Mouse (Mus musculus): ENCODE measurements around the gene Prr30. TPM values are rescaled to one million over a fixed set of nuclear protein-coding genes. Genes with fewer than 3 reads are reported as not detected.
"Not testable (repeated sequence)": the region's sequence is repeated elsewhere in the genome, so short reads cannot be mapped to it uniquely, and the experiment has no call there.

Gene Prr30
- not detected in 2 replicates for polyA plus RNA-seq (2012; rRNA removed)

- Histone ChIP-seq H3K27me3 (ENCODE audit: control insufficient read depth, insufficient read depth, low read length) (no peaks in the 10 kb centered on the region), H3K4me1 (ENCODE audit: control insufficient read depth, insufficient read depth, insufficient read length, low read length) (no peaks in the 10 kb centered on the region), H3K27ac (ENCODE audit: insufficient read depth, low read depth, low read length) (no peak within 1 kb of the TSS), H3K36me3 (ENCODE audit: control insufficient read depth, insufficient read depth, low read length) (no peaks in the 10 kb centered on the region), H3K4me3 (ENCODE audit: low read depth, low read length) (no peak within 1 kb of the TSS)
- TF ChIP-seq CTCF (IDR thresholded peaks at IDR 0.05; ENCODE audit: extremely low read depth, insufficient read length, insufficient replicate concordance, low read depth, low read length), result no peak
- TF ChIP-seq POLR2A (IDR thresholded peaks at IDR 0.05; ENCODE audit: low read depth, low read length), result no peak
- WGBS, result 75% methylated on average over 4 of the region's 4 CpGs
Observed at GRCm38 (mm10) chr14:101200230-101200629, at the start of gene Prr30. Gene Prr30 (minus strand): TSS chr14:101200330.

DNA sequence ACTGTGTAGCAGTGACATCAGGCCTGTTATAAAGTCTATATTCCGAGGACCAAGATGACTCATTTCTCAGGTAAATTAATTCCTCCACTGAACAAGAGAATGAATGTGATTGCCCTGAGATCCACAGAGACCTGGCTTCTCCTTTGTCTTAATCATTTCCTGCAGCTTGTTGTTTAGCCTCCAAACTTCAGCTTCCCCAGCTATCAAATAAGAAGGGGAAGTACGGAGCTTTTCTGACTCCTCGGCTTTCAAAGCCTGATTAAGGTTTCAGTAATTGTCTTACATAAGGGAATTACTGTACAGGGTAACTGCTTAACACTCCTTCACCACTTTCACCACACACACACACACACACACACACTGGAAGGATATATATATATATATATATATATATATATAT is 46.7 kb upstream of the Prr30 start:
- H3K27me3 ChIP-seq (ENCODE audit: control insufficient read depth, insufficient read depth, low read length), result no peaks in the 10 kb centered on the region; the same call in 1 of the 2 replicates
- H3K4me3 ChIP-seq (ENCODE audit: low read depth, low read length), result no peak overlapping the region
- H3K27ac ChIP-seq (ENCODE audit: insufficient read depth, low read depth, low read length), result no peak overlapping the region
- no peak for TF ChIP-seq POLR2A (IDR thresholded peaks at IDR 0.05; ENCODE audit: low read depth, low read length)
- TF ChIP-seq CTCF (IDR thresholded peaks at IDR 0.05; ENCODE audit: extremely low read depth, insufficient read length, insufficient replicate concordance, low read depth, low read length), result no peak
- no peaks in the 10 kb centered on the region for H3K36me3 ChIP-seq (ENCODE audit: control insufficient read depth, insufficient read depth, low read length)
- H3K4me1 ChIP-seq (ENCODE audit: control insufficient read depth, insufficient read depth, insufficient read length, low read length), result no peaks in the 10 kb centered on the region
- 72% methylated on average over 3 of the region's 3 CpGs for WGBS

GRCm38 (mm10) chr14:101245706-101246105 is 45.6 kb upstream of the Prr30 start:
- Histone ChIP-seq H3K27ac (ENCODE audit: insufficient read depth, low read depth, low read length) (no peak overlapping the region), H3K36me3 (ENCODE audit: control insufficient read depth, insufficient read depth, low read length) (no peaks in the 10 kb centered on the region), H3K4me1 (ENCODE audit: control insufficient read depth, insufficient read depth, insufficient read length, low read length) (no peaks in the 10 kb centered on the region), H3K4me3 (ENCODE audit: low read depth, low read length) (no peak overlapping the region), H3K27me3 (ENCODE audit: control insufficient read depth, insufficient read depth, low read length) (no peaks in the 10 kb centered on the region; the same call in 1 of the 2 replicates)
- WGBS, result 67% methylated on average over 7 of the region's 7 CpGs
- TF ChIP-seq CTCF (IDR thresholded peaks at IDR 0.05; ENCODE audit: extremely low read depth, insufficient read length, insufficient replicate concordance, low read depth, low read length), result no peak
- TF ChIP-seq POLR2A (IDR thresholded peaks at IDR 0.05; ENCODE audit: low read depth, low read length), result no peak

DNA sequence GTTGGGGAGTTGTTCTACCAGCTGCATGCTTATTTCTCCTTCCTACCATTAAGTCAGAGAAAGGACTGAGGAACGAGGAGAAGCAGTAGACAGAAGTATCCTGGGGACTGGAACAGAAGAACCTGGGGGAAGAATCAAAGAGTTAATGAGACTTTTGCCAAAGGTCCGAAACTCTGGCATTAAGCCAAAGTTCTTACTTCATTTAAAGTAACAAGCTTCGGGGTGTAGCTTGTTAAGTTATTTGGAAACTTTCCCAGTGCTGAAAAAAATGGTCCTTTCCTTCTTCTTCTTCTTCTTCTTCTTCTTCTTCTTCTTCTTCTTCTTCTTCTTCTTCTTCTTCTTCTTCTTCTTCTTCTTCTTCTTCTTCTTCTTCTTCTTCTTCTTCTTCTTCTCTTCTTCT is 44.3 kb upstream of the Prr30 start:
- WGBS, result 44% methylated on average over 3 of the region's 3 CpGs
- not testable (repeated sequence) for H3K27ac ChIP-seq (ENCODE audit: insufficient read depth, low read depth, low read length); H3K27me3 ChIP-seq (ENCODE audit: control insufficient read depth, insufficient read depth, low read length); H3K36me3 ChIP-seq (ENCODE audit: control insufficient read depth, insufficient read depth, low read length); H3K4me1 ChIP-seq (ENCODE audit: control insufficient read depth, insufficient read depth, insufficient read length, low read length); H3K4me3 ChIP-seq (ENCODE audit: low read depth, low read length)

DNA sequence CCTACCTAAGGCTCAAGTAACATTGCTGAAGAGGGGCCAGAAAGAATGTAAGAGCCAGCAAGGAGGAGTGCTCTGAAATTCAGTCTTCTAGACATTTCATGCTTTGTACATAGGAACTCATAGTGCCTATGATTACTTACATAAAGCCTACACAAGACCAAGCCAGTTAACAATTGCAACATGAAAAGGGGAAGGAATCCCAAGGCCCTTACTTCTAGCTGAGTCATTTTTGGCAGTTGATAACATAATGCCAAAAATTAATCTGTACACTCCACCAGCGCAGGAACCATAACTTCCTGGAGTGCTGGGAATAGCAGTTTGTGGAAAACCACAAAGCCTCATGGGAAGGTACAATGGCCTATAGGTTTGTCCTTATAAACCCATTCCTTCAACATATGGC is 37.8 kb upstream of the Prr30 start:
- Histone ChIP-seq H3K27me3 (ENCODE audit: control insufficient read depth, insufficient read depth, low read length) (no peaks in the 10 kb centered on the region), H3K36me3 (ENCODE audit: control insufficient read depth, insufficient read depth, low read length) (no peaks in the 10 kb centered on the region), H3K27ac (ENCODE audit: insufficient read depth, low read depth, low read length) (no peak overlapping the region), H3K4me3 (ENCODE audit: low read depth, low read length) (no peak overlapping the region), H3K4me1 (ENCODE audit: control insufficient read depth, insufficient read depth, insufficient read length, low read length) (no peaks in the 10 kb centered on the region)
- TF ChIP-seq CTCF (IDR thresholded peaks at IDR 0.05; ENCODE audit: extremely low read depth, insufficient read length, insufficient replicate concordance, low read depth, low read length), result no peak
- whole genome bisulfite sequencing, result 82% methylated on average over 1 of the region's 1 CpGs

DNA sequence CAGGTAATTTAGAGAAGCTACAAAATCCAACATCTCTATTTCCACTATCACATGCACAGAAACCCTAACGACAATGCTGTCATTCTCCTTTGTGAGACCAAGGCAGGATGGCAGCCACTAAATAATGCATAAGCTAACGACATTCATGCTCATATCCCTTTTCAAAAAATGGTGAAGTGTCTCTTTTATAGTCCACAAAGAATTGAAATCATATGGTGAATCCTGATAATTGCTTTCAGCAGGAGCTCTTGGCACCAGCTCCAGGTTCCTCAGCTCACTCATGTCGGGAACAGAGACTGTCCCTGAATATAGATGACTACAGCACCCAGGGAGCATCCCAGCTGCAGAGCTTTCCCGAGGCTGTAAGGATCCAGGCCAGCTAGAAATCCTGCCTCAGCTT is 28.9 kb upstream of the Prr30 start:
- Histone ChIP-seq H3K4me1 (ENCODE audit: control insufficient read depth, insufficient read depth, insufficient read length, low read length) (no peaks in the 10 kb centered on the region), H3K36me3 (ENCODE audit: control insufficient read depth, insufficient read depth, low read length) (no peaks in the 10 kb centered on the region), H3K27ac (ENCODE audit: insufficient read depth, low read depth, low read length) (no peak overlapping the region), H3K4me3 (ENCODE audit: low read depth, low read length) (no peak overlapping the region), H3K27me3 (ENCODE audit: control insufficient read depth, insufficient read depth, low read length) (no peaks in the 10 kb centered on the region)
- 55% methylated on average over 4 of the region's 4 CpGs for WGBS
- no peak for TF ChIP-seq CTCF (IDR thresholded peaks at IDR 0.05; ENCODE audit: extremely low read depth, insufficient read length, insufficient replicate concordance, low read depth, low read length)
- no peak for TF ChIP-seq POLR2A (IDR thresholded peaks at IDR 0.05; ENCODE audit: low read depth, low read length)

DNA sequence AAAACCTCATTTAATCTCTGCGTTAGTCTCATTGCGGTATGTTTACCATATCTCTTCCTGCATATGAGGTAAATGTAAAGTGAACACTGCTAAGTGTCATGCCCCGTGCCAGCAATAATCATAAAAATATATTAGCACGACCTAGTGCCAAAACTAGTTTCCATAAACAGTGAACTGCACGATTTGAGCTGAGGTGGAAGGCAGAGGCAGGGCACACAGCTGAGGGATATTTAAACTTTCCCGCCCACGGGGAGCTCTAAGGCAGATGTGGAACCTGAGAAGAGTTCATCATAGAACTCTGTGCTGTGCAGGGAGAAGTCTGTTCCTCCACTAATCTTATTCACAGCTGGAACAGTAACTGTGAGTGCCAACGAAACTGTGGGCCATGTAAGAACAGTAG is 22.2 kb upstream of the Prr30 start:
- no peaks in the 10 kb centered on the region for H3K27me3 ChIP-seq (ENCODE audit: control insufficient read depth, insufficient read depth, low read length)
- no peak for TF ChIP-seq POLR2A (IDR thresholded peaks at IDR 0.05; ENCODE audit: low read depth, low read length)
- TF ChIP-seq CTCF (IDR thresholded peaks at IDR 0.05; ENCODE audit: extremely low read depth, insufficient read length, insufficient replicate concordance, low read depth, low read length), result no peak
- WGBS, result 65% methylated on average over 8 of the region's 8 CpGs
- no peak overlapping the region for H3K4me3 ChIP-seq (ENCODE audit: low read depth, low read length)
- H3K36me3 ChIP-seq (ENCODE audit: control insufficient read depth, insufficient read depth, low read length), result no peaks in the 10 kb centered on the region
- no peak overlapping the region for H3K27ac ChIP-seq (ENCODE audit: insufficient read depth, low read depth, low read length)
- no peaks in the 10 kb centered on the region for H3K4me1 ChIP-seq (ENCODE audit: control insufficient read depth, insufficient read depth, insufficient read length, low read length)

GRCm38 (mm10) chr14:101172258-101172657 is 27.9 kb downstream of the Prr30 start:
- WGBS, result 84% methylated on average over 4 of the region's 4 CpGs
- no peak overlapping the region for H3K27ac ChIP-seq (ENCODE audit: insufficient read depth, low read depth, low read length)
- H3K4me3 ChIP-seq (ENCODE audit: low read depth, low read length), result no peak overlapping the region
- TF ChIP-seq CTCF (IDR thresholded peaks at IDR 0.05; ENCODE audit: extremely low read depth, insufficient read length, insufficient replicate concordance, low read depth, low read length) (no peak), POLR2A (IDR thresholded peaks at IDR 0.05; ENCODE audit: low read depth, low read length) (no peak)
- H3K27me3 ChIP-seq (ENCODE audit: control insufficient read depth, insufficient read depth, low read length), result no peaks in the 10 kb centered on the region
- H3K4me1 ChIP-seq (ENCODE audit: control insufficient read depth, insufficient read depth, insufficient read length, low read length), result no peaks in the 10 kb centered on the region
- H3K36me3 ChIP-seq (ENCODE audit: control insufficient read depth, insufficient read depth, low read length), result no peaks in the 10 kb centered on the region
